Mouse (Mus musculus) thymus, adult 2 months (tissue): ENCODE measurements at regions not wholly inside any gene's neighbourhood (a gene's known extent, or its start where the extent isn't known, plus 50 kb on each side); places are given as distances from the start of the nearest gene placed in this dataset.

Source experiments
- CTCF ChIP-seq: fragments of 200-500 bp; IDR thresholded peaks from 2 replicates; pipeline ENCODE4 v1.5.1; 2012; ENCODE audit warnings: mild to moderate bottlenecking, control low read depth, low read length, moderate library complexity, borderline replicate concordance; ENCODE audit not compliant: control insufficient read depth, poor library complexity, insufficient read depth; ENCODE audit errors: extremely low read depth
- POLR2A ChIP-seq: fragments of 200-500 bp; IDR thresholded peaks from 2 replicates; pipeline ENCODE4 v1.6.1; 2012; ENCODE audit warnings: mild to moderate bottlenecking, low read length, control low read depth, moderate library complexity; ENCODE audit not compliant: control insufficient read depth, poor library complexity, insufficient read depth; ENCODE audit errors: extremely low read depth

DNA sequence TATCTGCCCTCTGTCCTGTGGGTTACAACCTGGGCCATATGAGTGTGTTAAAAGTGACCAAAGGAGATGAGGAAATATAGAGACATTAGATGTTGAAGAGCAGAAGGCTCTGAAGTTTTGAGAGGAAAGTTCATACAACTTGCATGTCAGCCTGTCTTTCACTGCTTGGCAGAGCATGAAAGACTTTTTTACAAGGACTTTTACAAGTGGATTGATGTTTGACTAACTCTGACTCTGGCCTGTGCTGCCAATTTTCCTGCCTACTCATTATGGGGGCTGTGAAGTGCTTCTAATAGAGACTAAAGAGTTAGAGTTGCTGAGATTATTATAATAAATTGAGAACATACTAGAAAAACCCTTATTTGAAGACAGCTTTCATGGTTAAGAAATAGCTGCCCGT, 71.4 kb downstream of the Car2 start:
- TF ChIP-seq CTCF = no peak
- no peak for TF ChIP-seq POLR2A
